Mouse (Mus musculus) hindbrain, postnatal 0 days (tissue): ENCODE measurements around the gene Olfr319. TPM values are rescaled to one million over a fixed set of nuclear protein-coding genes. Genes with fewer than 3 reads are reported as not detected.
"Not testable (repeated sequence)": the region's sequence is repeated elsewhere in the genome, so short reads cannot be mapped to it uniquely, and the experiment has no call there.

ENCODE experiments used
- ATAC-seq: fragments of 200-750 bp; cut with Nextera tagmentation; 2 replicates; pipeline ENCODE4 v1.8.0; 2017; ENCODE audit warnings: mild to moderate bottlenecking, moderate TSS enrichment, moderate library complexity
- DNase-seq: peaks from one replicate; pipeline ENCODE4 v3.0.0-alpha.2; 2015; ENCODE audit warnings: low spot score
- H3K27ac ChIP-seq: fragments of 300-500 bp; sonication (generic); 2 replicates; pipeline ENCODE4 v1.5.1; 2014; ENCODE audit warnings: mild to moderate bottlenecking
- H3K27me3 ChIP-seq: fragments of 300-500 bp; sonication (generic); 2 replicates; pipeline ENCODE4 v1.6.1; 2014; ENCODE audit warnings: low read length, mixed read lengths; ENCODE audit not compliant: insufficient read depth
- H3K36me3 ChIP-seq: fragments of 300-500 bp; sonication (generic); 2 replicates; pipeline ENCODE4 v1.6.1; 2014; ENCODE audit warnings: low read length, mixed read lengths; ENCODE audit not compliant: insufficient read depth
- H3K4me1 ChIP-seq: fragments of 300-500 bp; sonication (generic); 2 replicates; pipeline ENCODE4 v1.6.1; 2014; ENCODE audit warnings: antibody characterized with exemption, low read length, mixed read lengths; ENCODE audit not compliant: insufficient read depth
- H3K4me2 ChIP-seq: fragments of 300-500 bp; sonication (generic); 2 replicates; pipeline ENCODE4 v1.6.1; 2014; ENCODE audit warnings: low read depth, mild to moderate bottlenecking, low read length, moderate library complexity, mixed read lengths
- H3K4me3 ChIP-seq: fragments of 300-500 bp; sonication (generic); 2 replicates; pipeline ENCODE4 v1.5.1; 2014; ENCODE audit warnings: low read length
- H3K9ac ChIP-seq: fragments of 300-500 bp; sonication (generic); replicated peaks from 2 replicates; pipeline ENCODE4 v1.6.1; 2014; ENCODE audit warnings: mild to moderate bottlenecking, low read length, moderate library complexity, mixed read lengths
- H3K9me3 ChIP-seq: fragments of 300-500 bp; sonication (generic); 2 replicates; pipeline ENCODE4 v1.6.1; 2016; ENCODE audit warnings: low read length, mixed read lengths
- CTCF ChIP-seq: IDR thresholded peaks from 2 replicates; pipeline ENCODE4 v1.5.1; 2016; ENCODE audit warnings: antibody characterized with exemption, control low read depth, low read depth
- WGBS: fragments of 180-500 bp; shearing (Covaris S2); extraction: QIAGEN DNeasy Blood & Tissue Kit; methylation state at CpG from one replicate; pipeline ENCODE4 v1.1.7; 2014; 5-methylcytosine and 5-hydroxymethylcytosine counted together
- polyA plus RNA-seq: library from polyadenylated mRNA; unstranded; fragments of >200 nt; fragmentation: Nextera tagmentation; extraction: Ambion mirVana; gene quantifications from 2 replicates; pipeline ENCODE4 v1.2.1, GENCODE M21; 2015
- total RNA-seq: library from RNA; depleted of rRNA; stranded (reverse); fragments of >200 nt; gene quantifications from 2 replicates; pipeline ENCODE4 v1.2.3, GENCODE M21; 2014; rRNA removed

The Olfr319 gene
- total and polyA plus RNA-seq, 2 experiments from 2014 or later = not detected

- no peak overlapping the region for H3K4me2 ChIP-seq
- no peak overlapping the region for H3K27ac ChIP-seq
- 91% methylated on average over 4 of the region's 4 CpGs for WGBS
- no peaks in the 10 kb centered on the region for H3K9me3 ChIP-seq
- H3K4me1 ChIP-seq = no peaks in the 10 kb centered on the region
- no peak for ATAC-seq
- no peak overlapping the region for H3K4me3 ChIP-seq
- no peaks in the 10 kb centered on the region for H3K36me3 ChIP-seq
- TF ChIP-seq CTCF = no peak
- H3K9ac ChIP-seq = no peak overlapping the region
- no peaks in the 10 kb centered on the region for H3K27me3 ChIP-seq
- DNase-seq = no peak
These were observed 20.7 kb downstream of the Olfr319 start for GRCm38 (mm10) chr11:58719701-58720100.

GRCm38 (mm10) chr11:58723914-58724313, 25.0 kb downstream of the Olfr319 start, which contains the start of gene Olfr318:
TSS of gene Olfr318 (minus strand) at chr11:58724014.
- no peak within 1 kb of the TSS for H3K27ac ChIP-seq
- no peaks in the 10 kb centered on the region for H3K9me3 ChIP-seq
- H3K9ac ChIP-seq = no peak within 1 kb of the TSS
- no peak for ATAC-seq
- H3K4me3 ChIP-seq = no peak within 1 kb of the TSS
- H3K27me3 ChIP-seq = no peaks in the 10 kb centered on the region
- H3K4me1 ChIP-seq = no peaks in the 10 kb centered on the region
- H3K4me2 ChIP-seq = no peak within 1 kb of the TSS
- no peaks in the 10 kb centered on the region for H3K36me3 ChIP-seq
- no peak for TF ChIP-seq CTCF
- DNase-seq = no peak

- not testable (repeated sequence) for H3K36me3 ChIP-seq, ATAC-seq, H3K27ac ChIP-seq, H3K9ac ChIP-seq, H3K4me1 ChIP-seq, H3K4me2 ChIP-seq, H3K27me3 ChIP-seq, DNase-seq, H3K9me3 ChIP-seq, H3K4me3 ChIP-seq
- 75% methylated on average over 6 of the region's 6 CpGs for WGBS
These were observed 29.1 kb downstream of the Olfr319 start for GRCm38 (mm10) chr11:58727896-58728650.

- Histone ChIP-seq H3K27ac (no peak overlapping the region), H3K27me3 (no peaks in the 10 kb centered on the region), H3K4me1 (no peaks in the 10 kb centered on the region), H3K36me3 (no peaks in the 10 kb centered on the region), H3K4me3 (no peak overlapping the region), H3K9ac (no peak overlapping the region), H3K4me2 (no peak overlapping the region), H3K9me3 (no peaks in the 10 kb centered on the region)
- WGBS = 39% methylated on average over 3 of the region's 3 CpGs
- ATAC-seq (peak; percentile 71; the same call in 1 of the 2 replicates), DNase-seq (peak; percentile 56)
- TF ChIP-seq CTCF = no peak
These were observed 34.4 kb downstream of the Olfr319 start for GRCm38 (mm10) chr11:58733372-58733771.

- no peaks in the 10 kb centered on the region for H3K36me3 ChIP-seq
- no peaks in the 10 kb centered on the region for H3K4me1 ChIP-seq
- DNase-seq (no peak), ATAC-seq (no peak)
- no peaks in the 10 kb centered on the region for H3K9me3 ChIP-seq
- no peaks in the 10 kb centered on the region for H3K27me3 ChIP-seq
- no peak within 1 kb of the TSS for H3K27ac ChIP-seq
- 80% methylated on average over 4 of the region's 4 CpGs for WGBS
- no peak within 1 kb of the TSS for H3K4me2 ChIP-seq
- no peak within 1 kb of the TSS for H3K9ac ChIP-seq
- no peak within 1 kb of the TSS for H3K4me3 ChIP-seq
- TF ChIP-seq CTCF = no peak
These were observed 39.9 kb downstream of the Olfr319 start, which contains the start of gene Olfr317 for GRCm38 (mm10) chr11:58738792-58739262. TSS of gene Olfr317 (minus strand) at chr11:58739212.

GRCm38 (mm10) chr11:58751096-58751495, 52.1 kb downstream of the Olfr319 start:
- not testable (repeated sequence) for H3K4me2 ChIP-seq, H3K9ac ChIP-seq, H3K27me3 ChIP-seq, H3K4me1 ChIP-seq, H3K9me3 ChIP-seq, ATAC-seq, H3K4me3 ChIP-seq, DNase-seq, H3K36me3 ChIP-seq, H3K27ac ChIP-seq
- 89% methylated on average over 18 of the region's 18 CpGs for WGBS

- H3K27ac ChIP-seq = no peak within 1 kb of the TSS
- WGBS = 88% methylated on average over 2 of the region's 2 CpGs
- no peak for DNase-seq
- H3K9ac ChIP-seq = no peak within 1 kb of the TSS
- H3K4me1 ChIP-seq = no peaks in the 10 kb centered on the region
- H3K9me3 ChIP-seq = no peaks in the 10 kb centered on the region
- no peak for TF ChIP-seq CTCF
- H3K4me2 ChIP-seq = no peak within 1 kb of the TSS
- H3K36me3 ChIP-seq = no peaks in the 10 kb centered on the region
- no peaks in the 10 kb centered on the region for H3K27me3 ChIP-seq
- no peak for ATAC-seq
- no peak within 1 kb of the TSS for H3K4me3 ChIP-seq
These were observed 53.5 kb downstream of the Olfr319 start, which contains the start of gene Olfr316 for GRCm38 (mm10) chr11:58752434-58752833. TSS of gene Olfr316 (plus strand) at chr11:58752734.

Other genes starting within 250 kb of the Olfr319 start
- not detected in 2 replicates for gene Lypd9, start 246.2 kb upstream of the Olfr319 start, total RNA-seq
- gene Lypd9, start 246.2 kb upstream of the Olfr319 start, polyA plus RNA-seq = not detected in 2 replicates
- gene Olfr30, start 236.9 kb upstream of the Olfr319 start, total RNA-seq = not detected in 2 replicates
- not detected in 2 replicates for gene Olfr30, start 236.9 kb upstream of the Olfr319 start, polyA plus RNA-seq
- gene Olfr332, start 206.6 kb upstream of the Olfr319 start, total RNA-seq = not detected in 2 replicates
- not detected in 2 replicates for gene Olfr332, start 206.6 kb upstream of the Olfr319 start, polyA plus RNA-seq
- not detected in 2 replicates for gene Olfr331, start 196.6 kb upstream of the Olfr319 start, total RNA-seq
- gene Olfr331, start 196.6 kb upstream of the Olfr319 start, polyA plus RNA-seq = not detected in 2 replicates
- not detected in 2 replicates for gene Olfr330, start 164.3 kb upstream of the Olfr319 start, total RNA-seq
- 0.15 TPM in 1 of 2 replicates, not detected in the other for gene Olfr330, start 164.3 kb upstream of the Olfr319 start, polyA plus RNA-seq
- not detected in 2 replicates for gene Olfr329-ps, start 152.7 kb upstream of the Olfr319 start, total RNA-seq
- 0.11 TPM in 1 of 2 replicates, not detected in the other for gene Olfr329-ps, start 152.7 kb upstream of the Olfr319 start, polyA plus RNA-seq
- gene Olfr328, start 143.5 kb upstream of the Olfr319 start, total RNA-seq = not detected in 2 replicates
- not detected in 2 replicates for gene Olfr328, start 143.5 kb upstream of the Olfr319 start, polyA plus RNA-seq
- gene Olfr224, start 128.6 kb upstream of the Olfr319 start, total RNA-seq = not detected in 2 replicates
- 0.08 TPM in 1 of 2 replicates, not detected in the other for gene Olfr224, start 128.6 kb upstream of the Olfr319 start, polyA plus RNA-seq
- gene Olfr325, start 121.4 kb upstream of the Olfr319 start, total RNA-seq = not detected in 2 replicates
- gene Olfr325, start 121.4 kb upstream of the Olfr319 start, polyA plus RNA-seq = not detected in 2 replicates
- gene Olfr324, start 104.0 kb upstream of the Olfr319 start, total RNA-seq = 0.26 and 0.54 TPM in 2 replicates
- 0.05 and 0.13 TPM in 2 replicates for gene Olfr324, start 104.0 kb upstream of the Olfr319 start, polyA plus RNA-seq
- not detected in 2 replicates for gene 2210407C18Rik, start 83.1 kb upstream of the Olfr319 start, total RNA-seq
- not detected in 2 replicates for gene 2210407C18Rik, start 83.1 kb upstream of the Olfr319 start, polyA plus RNA-seq
- gene Olfr323, start 68.7 kb upstream of the Olfr319 start, total RNA-seq = not detected in 2 replicates
- not detected in 2 replicates for gene Olfr323, start 68.7 kb upstream of the Olfr319 start, polyA plus RNA-seq
- 0.10 TPM in 1 of 2 replicates, not detected in the other for gene Trim58, start 58.7 kb upstream of the Olfr319 start, total RNA-seq
- 0.10 and 0.31 TPM in 2 replicates for gene Trim58, start 58.7 kb upstream of the Olfr319 start, polyA plus RNA-seq
- 0.07 and 0.16 TPM in 2 replicates for gene Olfr322, start 40.4 kb upstream of the Olfr319 start, total RNA-seq
- not detected in 2 replicates for gene Olfr322, start 40.4 kb upstream of the Olfr319 start, polyA plus RNA-seq
- not detected in 2 replicates for gene Olfr320, start 18.1 kb upstream of the Olfr319 start, total RNA-seq
- gene Olfr320, start 18.1 kb upstream of the Olfr319 start, polyA plus RNA-seq = not detected in 2 replicates
- gene Olfr318, start 24.9 kb downstream of the Olfr319 start, total RNA-seq = not detected in 2 replicates
- gene Olfr318, start 24.9 kb downstream of the Olfr319 start, polyA plus RNA-seq = not detected in 2 replicates
- 1.7 and 2.3 TPM in 2 replicates for gene Olfr317, start 40.0 kb downstream of the Olfr319 start, total RNA-seq
- gene Olfr317, start 40.0 kb downstream of the Olfr319 start, polyA plus RNA-seq = 0.08 and 0.18 TPM in 2 replicates
- not detected in 2 replicates for gene Olfr316, start 53.6 kb downstream of the Olfr319 start, total RNA-seq
- gene Olfr316, start 53.6 kb downstream of the Olfr319 start, polyA plus RNA-seq = not detected in 2 replicates
- gene Olfr315, start 74.0 kb downstream of the Olfr319 start, total RNA-seq = not detected in 2 replicates
- not detected in 2 replicates for gene Olfr315, start 74.0 kb downstream of the Olfr319 start, polyA plus RNA-seq
- gene Olfr314, start 83.8 kb downstream of the Olfr319 start, total RNA-seq = not detected in 2 replicates
- not detected in 2 replicates for gene Olfr314, start 83.8 kb downstream of the Olfr319 start, polyA plus RNA-seq
- 4.7 and 5.9 TPM in 2 replicates for gene Fam183b, start 102.8 kb downstream of the Olfr319 start, total RNA-seq
- gene Fam183b, start 102.8 kb downstream of the Olfr319 start, polyA plus RNA-seq = 11.1 and 15.0 TPM in 2 replicates
- not detected in 2 replicates for gene Olfr313, start 115.8 kb downstream of the Olfr319 start, total RNA-seq
- gene Olfr313, start 115.8 kb downstream of the Olfr319 start, polyA plus RNA-seq = not detected in 2 replicates
- gene Olfr312, start 130.1 kb downstream of the Olfr319 start, total RNA-seq = not detected in 2 replicates
- not detected in 2 replicates for gene Olfr312, start 130.1 kb downstream of the Olfr319 start, polyA plus RNA-seq
- gene Olfr311, start 140.1 kb downstream of the Olfr319 start, total RNA-seq = not detected in 2 replicates
- not detected in 2 replicates for gene Olfr311, start 140.1 kb downstream of the Olfr319 start, polyA plus RNA-seq
- gene Gm12258, start 148.0 kb downstream of the Olfr319 start, total RNA-seq = 13.3 and 16.4 TPM in 2 replicates
- 7.9 and 9.9 TPM in 2 replicates for gene Gm12258, start 148.0 kb downstream of the Olfr319 start, polyA plus RNA-seq
- gene 2810021J22Rik, start 168.1 kb downstream of the Olfr319 start, total RNA-seq = 6.9 and 8.7 TPM in 2 replicates
- 5.4 and 7.7 TPM in 2 replicates for gene 2810021J22Rik, start 168.1 kb downstream of the Olfr319 start, polyA plus RNA-seq
- 7.1 and 7.2 TPM in 2 replicates for gene Zfp39, start 205.1 kb downstream of the Olfr319 start, total RNA-seq
- gene Zfp39, start 205.1 kb downstream of the Olfr319 start, polyA plus RNA-seq = 4.2 and 4.7 TPM in 2 replicates
- not detected in 2 replicates for gene Btnl10, start 218.7 kb downstream of the Olfr319 start, total RNA-seq
- gene Btnl10, start 218.7 kb downstream of the Olfr319 start, polyA plus RNA-seq = 0.04 TPM in 1 of 2 replicates, not detected in the other
- 975 and 1,069 TPM in 2 replicates for gene Rnf187, start 239.8 kb downstream of the Olfr319 start, total RNA-seq
- gene Rnf187, start 239.8 kb downstream of the Olfr319 start, polyA plus RNA-seq = 649 and 670 TPM in 2 replicates
- 625 and 1,276 TPM in 2 replicates for gene Hist3h2ba, start 249.8 kb downstream of the Olfr319 start, total RNA-seq
- gene Hist3h2ba, start 249.8 kb downstream of the Olfr319 start, polyA plus RNA-seq = 103 and 109 TPM in 2 replicates